ENCODE assay signal across 12 mouse cellular contexts in genomic region chr7:34799950-34800511, GRCm38 (mm10). TPM values are rescaled to one million over a fixed set of nuclear protein-coding genes. Genes with fewer than 3 reads are reported as not detected.
A peak's percentile ranks its signal among the peaks of the same experiment; 100 is the strongest.
DNase-seq lines count a peak whose midpoint lies in the region; ATAC-seq lines count a peak whose summit lies in the region.
"Had no signal": no experiment of that assay in that cellular context is flagged by ENCODE, and none has a peak within 500 bp of the region (broad histone marks: within the 10 kb centered on the region; RNA-seq: fewer than 3 reads in every experiment).

No protein-coding gene starts in this region.

- H3K27ac ChIP-seq in forebrain, embryonic 10.5 days, result peak overlapping the region; percentile 54
- no peak overlapping the region for H3K27ac ChIP-seq in forebrain, embryonic 16.5 days (ENCODE audit: low read length)
- H3K27ac ChIP-seq in midbrain, embryonic 11.5 days (ENCODE audit: low read depth, low read length), result no peak overlapping the region
- no peak overlapping the region for H3K27ac ChIP-seq in midbrain, embryonic 16.5 days (ENCODE audit: low read length)
- H3K27ac ChIP-seq in limb, embryonic 12.5 days, result no peak overlapping the region; the same call in 1 of the 2 replicates
- H3K27ac ChIP-seq: macrophage had no signal

- H3K36me3 ChIP-seq in forebrain, embryonic 10.5 days (replicated peaks), result no peaks in the 10 kb centered on the region
- H3K36me3 ChIP-seq in forebrain, embryonic 16.5 days (ENCODE audit: control insufficient read depth, insufficient read depth), result no peaks in the 10 kb centered on the region
- no peaks in the 10 kb centered on the region for H3K36me3 ChIP-seq in midbrain, embryonic 11.5 days (ENCODE audit: control insufficient read depth, insufficient read depth, low read length)
- no peaks in the 10 kb centered on the region for H3K36me3 ChIP-seq in midbrain, embryonic 16.5 days (ENCODE audit: control insufficient read depth, insufficient read depth, low read length)
- H3K36me3 ChIP-seq in limb, embryonic 12.5 days, result no peaks in the 10 kb centered on the region

- H3K4me2 ChIP-seq in forebrain, embryonic 16.5 days (ENCODE audit: low read length), result no peak overlapping the region
- H3K4me2 ChIP-seq in midbrain, embryonic 11.5 days, result no peak overlapping the region
- no peak overlapping the region for H3K4me2 ChIP-seq in midbrain, embryonic 16.5 days (ENCODE audit: low read length)
- peak overlapping the region; percentile 19; the same call in 1 of the 2 replicates for H3K4me2 ChIP-seq in limb, embryonic 12.5 days

- no peak; the same call in 1 of the 2 replicates for ATAC-seq in forebrain, embryonic 16.5 days
- 0 out of 2 replicates have a peak, but pooled peaks have one; percentile 41 for ATAC-seq in midbrain, embryonic 11.5 days (ENCODE audit: low FRiP score)
- ATAC-seq in midbrain, embryonic 16.5 days, result no peak
- ATAC-seq in limb, embryonic 12.5 days (ENCODE audit: insufficient number of reproducible peaks, insufficient read depth, low FRiP score, low TSS enrichment, low read depth), result no peak
- ATAC-seq: inflammation-experienced regulatory T-cells, adult 6 months; Patski had no signal

- DNase-seq in forebrain, embryonic 10.5 days (ENCODE audit: extremely low spot score, low spot score), result peak; percentile 33
- peak; percentile 91 for DNase-seq in midbrain, embryonic 11.5 days (ENCODE audit: low spot score, missing footprints)
- no peak for DNase-seq in urinary bladder, postnatal 10 days (ENCODE audit: low spot score)
- no peak for DNase-seq in spleen, postnatal 14 days (ENCODE audit: low spot score in 2 of 2)
- no peak for DNase-seq in heart, postnatal 36 days
- DNase-seq: cerebellum, postnatal 25 days had no signal

- 69% methylated on average over 13 of the region's 13 CpGs for WGBS in forebrain, embryonic 10.5 days
- WGBS in forebrain, embryonic 16.5 days, result 47% methylated on average over 13 of the region's 13 CpGs
- WGBS in midbrain, embryonic 11.5 days, result 63% methylated on average over 13 of the region's 13 CpGs
- 42% methylated on average over 13 of the region's 13 CpGs for WGBS in midbrain, embryonic 16.5 days
- 17% methylated on average over 13 of the region's 13 CpGs for WGBS in limb, embryonic 12.5 days

- peaks cover 33% of the 10 kb centered on the region for H3K27me3 ChIP-seq in forebrain, embryonic 10.5 days (ENCODE audit: poor library complexity, severe bottlenecking)
- no peaks in the 10 kb centered on the region for H3K27me3 ChIP-seq in forebrain, embryonic 16.5 days (replicated peaks; ENCODE audit: control insufficient read depth, insufficient read depth, low read length)
- H3K27me3 ChIP-seq in midbrain, embryonic 11.5 days (ENCODE audit: control insufficient read depth, insufficient read depth, low read length), result no peaks in the 10 kb centered on the region
- H3K27me3 ChIP-seq in midbrain, embryonic 16.5 days (ENCODE audit: control insufficient read depth, insufficient read depth, low read depth, low read length), result no peaks in the 10 kb centered on the region
- peaks cover 6% of the 10 kb centered on the region for H3K27me3 ChIP-seq in limb, embryonic 12.5 days
- H3K27me3 ChIP-seq: Patski had no signal

- intact Hi-C loops in heart, postnatal 36 days (cut with DNase I), result no loop called here

- no peaks in the 10 kb centered on the region for H3K9me3 ChIP-seq in forebrain, embryonic 10.5 days
- no peaks in the 10 kb centered on the region for H3K9me3 ChIP-seq in forebrain, embryonic 16.5 days (ENCODE audit: control insufficient read depth, low read length)
- H3K9me3 ChIP-seq in midbrain, embryonic 11.5 days (ENCODE audit: control insufficient read depth, low read length), result no peaks in the 10 kb centered on the region
- H3K9me3 ChIP-seq in midbrain, embryonic 16.5 days (replicated peaks; ENCODE audit: control insufficient read depth, low read length, poor library complexity, severe bottlenecking), result no peaks in the 10 kb centered on the region
- H3K9me3 ChIP-seq in limb, embryonic 12.5 days, result no peaks in the 10 kb centered on the region

- H3K4me3 ChIP-seq in forebrain, embryonic 10.5 days, result no peak overlapping the region
- H3K4me3 ChIP-seq in forebrain, embryonic 16.5 days (replicated peaks; ENCODE audit: low read length), result no peak overlapping the region
- no peak overlapping the region for H3K4me3 ChIP-seq in midbrain, embryonic 11.5 days (ENCODE audit: low read depth, low read length)
- H3K4me3 ChIP-seq in midbrain, embryonic 16.5 days (ENCODE audit: low read depth, low read length), result no peak overlapping the region
- no peak overlapping the region for H3K4me3 ChIP-seq in limb, embryonic 12.5 days (replicated peaks)

- no peak overlapping the region for H3K9ac ChIP-seq in forebrain, embryonic 16.5 days (replicated peaks; ENCODE audit: low read depth, low read length)
- H3K9ac ChIP-seq in midbrain, embryonic 11.5 days (ENCODE audit: low read length), result no peak overlapping the region
- H3K9ac ChIP-seq in midbrain, embryonic 16.5 days (ENCODE audit: low read depth, low read length), result no peak overlapping the region
- H3K9ac ChIP-seq in limb, embryonic 12.5 days (replicated peaks), result no peak overlapping the region

- peaks cover 44% of the 10 kb centered on the region for H3K4me1 ChIP-seq in forebrain, embryonic 10.5 days
- peaks cover 25% of the 10 kb centered on the region for H3K4me1 ChIP-seq in forebrain, embryonic 16.5 days (replicated peaks; ENCODE audit: control insufficient read depth, insufficient read depth, low read length)
- peaks cover 21% of the 10 kb centered on the region for H3K4me1 ChIP-seq in midbrain, embryonic 11.5 days (ENCODE audit: control insufficient read depth, insufficient read depth, low read length)
- H3K4me1 ChIP-seq in midbrain, embryonic 16.5 days (ENCODE audit: control insufficient read depth, insufficient read depth, low read length), result peaks cover 29% of the 10 kb centered on the region
- peaks cover 33% of the 10 kb centered on the region for H3K4me1 ChIP-seq in limb, embryonic 12.5 days (replicated peaks)

RNA-seq across cellular contexts. Expression of gene Chst8, which starts 12.5 kb away (rescaled TPM):
- polyA plus RNA-seq in forebrain, embryonic 10.5 days (2016; fragmentation: Nextera tagmentation; extraction: Ambion mirVana), result 4.3 and 5.7 TPM in 2 replicates
- 9.9 and 12.0 TPM in 2 replicates for polyA plus RNA-seq in forebrain, embryonic 16.5 days (2015; fragmentation: Nextera tagmentation; extraction: Ambion mirVana)
- polyA plus RNA-seq in midbrain, embryonic 11.5 days (2014; fragmentation: Nextera tagmentation; extraction: Ambion mirVana), result 9.6 and 10.1 TPM in 2 replicates
- 12.7 and 15.3 TPM in 2 replicates for polyA plus RNA-seq in midbrain, embryonic 16.5 days (2015; fragmentation: Nextera tagmentation; extraction: Ambion mirVana)
- 3.2 and 4.1 TPM in 2 replicates for polyA plus RNA-seq in limb, embryonic 12.5 days (2016; fragmentation: Nextera tagmentation; extraction: Ambion mirVana)
- total RNA-seq in heart, postnatal 36 days (2021), result under 1 TPM in 1 of 2 experiments, not detected in 1; 0.24 TPM
- polyA plus RNA-seq: inflammation-experienced regulatory T-cells, adult 6 months; macrophage had no signal

Comparison
In these comparisons a context has a peak if more than half of its experiments do, and no peak if none do; other contexts are left out.
1. DNase-seq: peak in forebrain, embryonic 10.5 days (single experiment) and midbrain, embryonic 11.5 days (single experiment); none in urinary bladder, postnatal 10 days (single experiment), spleen, postnatal 14 days (0 of 2) and heart, postnatal 36 days (0 of 2).